Mouse (Mus musculus) heart, embryonic 15.5 days (tissue): ENCODE measurements at regions not wholly inside any gene's neighbourhood (a gene's known extent, or its start where the extent isn't known, plus 50 kb on each side); places are given as distances from the start of the nearest gene placed in this dataset.

Experiments used
- ATAC-seq: fragments of 200-750 bp; cut with Nextera tagmentation; replicated peaks from 2 replicates; pipeline ENCODE4 v1.8.0; 2017; ENCODE audit warnings: low read depth, moderate TSS enrichment; ENCODE audit not compliant: insufficient number of reproducible peaks, insufficient read depth, low FRiP score
- H3K27ac ChIP-seq: fragments of 300-500 bp; sonication (generic); 2 replicates; pipeline ENCODE4 v1.5.1; 2015; ENCODE audit warnings: mild to moderate bottlenecking, inconsistent platforms
- H3K27me3 ChIP-seq: fragments of 300-500 bp; sonication (generic); 2 replicates; pipeline ENCODE4 v1.6.1; 2015; ENCODE audit warnings: inconsistent platforms
- H3K36me3 ChIP-seq: fragments of 300-500 bp; sonication (generic); 2 replicates; pipeline ENCODE4 v1.6.1; 2015; ENCODE audit warnings: mild to moderate bottlenecking, inconsistent platforms
- H3K4me1 ChIP-seq: fragments of 300-500 bp; sonication (generic); replicated peaks from 2 replicates; pipeline ENCODE4 v1.6.1; 2015; ENCODE audit warnings: inconsistent platforms
- H3K4me2 ChIP-seq: fragments of 300-500 bp; sonication (generic); 2 replicates; pipeline ENCODE4 v1.6.1; 2015; ENCODE audit warnings: inconsistent platforms, mild to moderate bottlenecking, moderate library complexity
- H3K4me3 ChIP-seq: fragments of 300-500 bp; sonication (generic); 2 replicates; pipeline ENCODE4 v1.5.1; 2015; ENCODE audit warnings: mild to moderate bottlenecking, inconsistent platforms
- H3K9ac ChIP-seq: fragments of 300-500 bp; sonication (generic); 2 replicates; pipeline ENCODE4 v1.6.1; 2015; ENCODE audit warnings: mild to moderate bottlenecking, inconsistent platforms
- H3K9me3 ChIP-seq: fragments of 300-500 bp; sonication (generic); replicated peaks from 2 replicates; pipeline ENCODE4 v1.6.1; 2016; ENCODE audit warnings: inconsistent platforms
- WGBS: fragments of 180-500 bp; shearing (Covaris S2); methylation state at CpG from one replicate; pipeline ENCODE4 v1.1.7; 2015; ENCODE audit warnings: mixed read lengths; 5-methylcytosine and 5-hydroxymethylcytosine counted together

DNA sequence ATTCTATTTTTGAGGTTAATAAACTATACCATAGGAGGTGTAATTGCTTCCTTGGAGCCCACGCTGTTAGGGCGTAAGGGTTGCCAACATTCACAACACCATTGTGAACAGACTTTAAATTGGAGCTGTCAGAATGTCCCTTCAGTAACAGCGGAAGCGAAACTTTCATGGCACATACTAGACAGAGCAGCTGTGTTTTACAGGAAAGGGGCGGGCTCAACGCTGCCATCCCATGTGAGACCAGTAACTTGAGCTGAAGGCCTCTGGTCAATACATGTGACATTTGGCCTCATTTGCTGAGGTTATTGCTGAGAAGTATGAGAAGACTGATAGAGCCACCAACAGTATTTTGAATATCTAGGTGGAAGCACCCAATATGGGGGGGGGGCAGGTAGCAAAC is 83.5 kb upstream of the Dock1 start:
- Histone ChIP-seq H3K4me3 (no peak overlapping the region), H3K36me3 (no peaks in the 10 kb centered on the region), H3K9ac (no peak overlapping the region), H3K4me1 (no peaks in the 10 kb centered on the region), H3K9me3 (no peaks in the 10 kb centered on the region), H3K4me2 (no peak overlapping the region), H3K27ac (no peak overlapping the region), H3K27me3 (no peaks in the 10 kb centered on the region)
- WGBS, result 90% methylated on average over 6 of the region's 6 CpGs
- ATAC-seq, result no peak

DNA sequence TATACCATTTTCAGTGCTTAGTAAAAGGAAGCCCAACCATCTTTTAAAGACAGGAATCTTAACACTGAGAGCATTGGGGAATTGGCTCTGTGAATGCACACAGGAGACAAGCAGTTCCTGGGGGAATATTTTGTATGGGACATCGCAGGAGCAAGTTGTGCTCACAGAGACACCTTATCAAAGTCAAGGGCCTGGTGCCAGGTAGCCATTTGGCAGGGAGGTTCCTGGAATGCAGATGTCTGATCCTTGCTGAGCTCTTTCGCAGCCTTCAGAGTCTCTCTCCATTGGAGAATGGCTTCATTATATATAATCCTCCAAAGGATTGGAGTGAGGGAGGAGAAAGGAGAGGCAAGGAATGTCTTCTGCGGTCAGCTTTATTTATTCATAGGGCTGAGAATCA is 62.6 kb upstream of the Dock1 start:
- H3K4me2 ChIP-seq, result no peak overlapping the region
- no peak for ATAC-seq
- no peak overlapping the region for H3K4me3 ChIP-seq
- H3K36me3 ChIP-seq, result no peaks in the 10 kb centered on the region
- H3K27me3 ChIP-seq, result no peaks in the 10 kb centered on the region
- H3K4me1 ChIP-seq, result peaks cover 5% of the 10 kb centered on the region
- H3K9ac ChIP-seq, result no peak overlapping the region
- 35% methylated on average over 3 of the region's 3 CpGs for WGBS
- H3K27ac ChIP-seq, result no peak overlapping the region
- H3K9me3 ChIP-seq, result no peaks in the 10 kb centered on the region

DNA sequence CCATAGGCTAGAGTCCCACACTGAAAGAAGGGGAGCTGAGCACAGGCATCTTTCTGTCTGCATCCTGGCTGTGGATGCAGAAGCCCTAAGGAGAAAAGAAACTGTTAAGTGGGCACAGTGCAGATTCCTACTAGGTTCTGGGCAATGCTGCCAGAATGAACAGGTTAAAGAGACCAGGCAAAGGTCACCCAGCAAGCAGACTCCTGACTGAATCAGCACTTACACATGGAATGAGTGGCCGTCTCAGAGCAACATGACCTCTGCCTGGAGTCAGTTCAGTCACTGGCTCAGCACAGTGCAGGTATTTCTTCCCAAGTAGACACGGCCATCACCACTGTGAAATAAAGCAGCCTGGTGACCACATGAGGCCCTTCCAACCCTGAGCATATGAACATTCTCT is 60.3 kb upstream of the Dock1 start:
- no peak overlapping the region for H3K4me3 ChIP-seq
- H3K4me2 ChIP-seq, result no peak overlapping the region
- no peaks in the 10 kb centered on the region for H3K36me3 ChIP-seq
- no peaks in the 10 kb centered on the region for H3K27me3 ChIP-seq
- WGBS, result 55% methylated on average over 2 of the region's 2 CpGs
- H3K4me1 ChIP-seq, result peaks cover 5% of the 10 kb centered on the region
- H3K27ac ChIP-seq, result no peak overlapping the region
- no peak for ATAC-seq
- no peak overlapping the region for H3K9ac ChIP-seq
- no peaks in the 10 kb centered on the region for H3K9me3 ChIP-seq

DNA sequence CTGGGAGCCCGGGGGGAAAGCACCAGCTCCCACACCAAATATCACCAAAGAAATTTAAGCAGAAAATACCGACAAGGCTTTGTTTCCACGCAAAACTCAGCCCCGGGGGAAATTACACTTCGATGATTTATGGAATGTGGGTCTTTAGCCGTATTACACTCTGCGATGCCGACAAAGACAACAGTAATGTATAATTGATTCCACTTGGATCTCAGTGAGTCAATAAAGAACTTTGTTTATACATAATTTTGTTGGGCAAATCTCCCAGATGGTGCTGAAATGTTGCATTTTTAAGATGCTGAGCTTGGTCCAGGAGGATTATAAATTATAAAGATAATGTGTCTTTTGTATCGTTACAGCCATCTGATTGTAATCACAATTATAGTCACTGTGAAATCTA is 59.1 kb upstream of the Dock1 start:
- Histone ChIP-seq H3K9me3 (no peaks in the 10 kb centered on the region), H3K4me2 (no peak overlapping the region), H3K4me3 (no peak overlapping the region), H3K36me3 (no peaks in the 10 kb centered on the region), H3K27ac (no peak overlapping the region), H3K27me3 (no peaks in the 10 kb centered on the region), H3K9ac (no peak overlapping the region), H3K4me1 (peaks cover 5% of the 10 kb centered on the region)
- ATAC-seq, result no peak
- 75% methylated on average over 9 of the region's 9 CpGs for WGBS

DNA sequence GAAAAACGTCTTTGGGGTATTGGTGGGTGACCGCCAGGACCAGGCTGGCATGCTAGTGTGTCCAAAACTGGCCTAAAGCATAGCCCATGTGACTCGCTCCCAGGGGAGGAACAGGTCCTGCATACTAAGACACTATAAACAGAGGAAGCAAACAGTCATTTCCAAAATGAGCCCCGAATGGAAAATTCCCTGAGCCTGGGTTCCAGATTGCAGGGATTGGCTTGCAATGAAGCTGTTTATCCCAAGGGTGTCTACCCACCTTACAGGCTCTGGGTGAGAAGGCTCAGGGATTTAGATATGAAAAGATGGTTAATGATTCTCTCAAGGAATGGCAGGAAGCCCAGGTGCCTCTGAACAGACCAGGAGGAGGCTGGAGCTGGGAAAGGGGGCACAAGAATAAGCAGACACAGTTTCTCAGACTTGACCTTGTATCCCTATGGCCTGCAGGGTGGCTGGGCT is 58.2 kb upstream of the Dock1 start:
- Histone ChIP-seq H3K9ac (no peak overlapping the region), H3K9me3 (no peaks in the 10 kb centered on the region), H3K4me2 (no peak overlapping the region), H3K4me1 (peaks cover 5% of the 10 kb centered on the region), H3K27me3 (no peaks in the 10 kb centered on the region), H3K4me3 (no peak overlapping the region), H3K27ac (no peak overlapping the region), H3K36me3 (no peaks in the 10 kb centered on the region)
- ATAC-seq, result no peak
- 86% methylated on average over 4 of the region's 4 CpGs for WGBS

DNA sequence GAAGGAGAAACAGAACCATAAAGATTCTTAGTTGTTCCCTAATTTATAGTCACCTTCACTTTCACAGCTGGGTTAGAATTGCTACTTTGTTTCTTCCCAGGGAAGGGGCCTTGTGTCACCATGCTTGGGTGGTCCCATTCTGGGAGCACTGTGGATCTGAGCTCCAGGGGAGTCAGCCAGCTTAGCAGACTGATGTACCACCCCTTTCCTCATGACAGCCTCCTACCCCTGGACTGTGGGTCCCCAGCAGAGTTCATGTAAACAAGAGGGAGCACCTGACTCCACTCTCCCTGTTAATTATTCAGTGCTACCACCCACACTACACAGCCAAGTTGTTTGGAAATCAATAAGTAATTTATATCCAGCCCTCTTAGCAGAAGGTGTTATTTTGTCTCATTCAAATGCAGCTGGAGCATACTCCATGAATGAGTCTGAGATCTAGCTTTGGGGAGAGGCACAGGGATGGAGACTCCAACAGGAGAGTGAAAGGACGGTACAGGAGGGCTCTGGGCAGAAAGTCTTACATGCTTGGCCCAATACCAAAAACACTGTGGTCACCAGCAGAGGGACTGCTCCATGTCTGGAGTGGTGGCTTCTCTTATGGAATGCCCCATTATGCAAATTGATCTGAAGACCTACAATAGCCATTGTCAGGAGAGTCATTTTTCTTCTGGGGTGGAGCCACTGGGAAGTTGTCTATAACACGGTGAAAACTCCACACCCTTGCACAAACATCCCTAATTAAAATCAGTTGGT is 51.1 kb upstream of the Dock1 start:
- H3K9ac ChIP-seq, result no peak overlapping the region
- 35% methylated on average over 2 of the region's 2 CpGs for WGBS
- no peak overlapping the region for H3K4me3 ChIP-seq
- H3K9me3 ChIP-seq, result no peaks in the 10 kb centered on the region
- H3K4me2 ChIP-seq, result no peak overlapping the region
- ATAC-seq, result no peak
- no peaks in the 10 kb centered on the region for H3K36me3 ChIP-seq
- H3K4me1 ChIP-seq, result no peaks in the 10 kb centered on the region
- H3K27ac ChIP-seq, result no peak overlapping the region
- H3K27me3 ChIP-seq, result no peaks in the 10 kb centered on the region

DNA sequence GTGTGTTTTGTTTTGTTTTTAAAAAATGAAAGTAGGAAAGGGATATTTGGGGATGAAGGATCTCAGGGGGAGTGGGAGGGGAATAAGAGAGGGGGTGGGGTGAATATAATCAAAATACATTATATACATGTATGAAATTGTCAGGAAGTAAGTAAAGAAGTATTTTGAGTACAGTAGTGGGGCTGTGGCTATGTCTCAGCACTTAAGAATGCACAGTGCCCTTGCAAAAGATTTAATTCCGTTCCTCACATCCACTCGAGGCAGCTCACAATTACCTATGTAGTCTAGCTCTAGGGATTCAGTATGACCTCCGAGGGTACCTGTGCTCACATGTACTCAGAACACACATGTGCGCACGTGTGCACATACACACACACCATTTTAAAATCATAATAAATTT is 50.4 kb upstream of the Dock1 start:
- H3K9me3 ChIP-seq, result no peaks in the 10 kb centered on the region
- H3K4me3 ChIP-seq, result no peak overlapping the region
- H3K27ac ChIP-seq, result no peak overlapping the region
- H3K4me2 ChIP-seq, result no peak overlapping the region
- ATAC-seq, result no peak
- WGBS, result 73% methylated on average over 5 of the region's 5 CpGs
- H3K9ac ChIP-seq, result no peak overlapping the region
- H3K36me3 ChIP-seq, result no peaks in the 10 kb centered on the region
- H3K27me3 ChIP-seq, result no peaks in the 10 kb centered on the region
- H3K4me1 ChIP-seq, result no peaks in the 10 kb centered on the region
